Mouse (Mus musculus): ENCODE results near the gene Atp8a1.

The Atp8a1 gene

DNA sequence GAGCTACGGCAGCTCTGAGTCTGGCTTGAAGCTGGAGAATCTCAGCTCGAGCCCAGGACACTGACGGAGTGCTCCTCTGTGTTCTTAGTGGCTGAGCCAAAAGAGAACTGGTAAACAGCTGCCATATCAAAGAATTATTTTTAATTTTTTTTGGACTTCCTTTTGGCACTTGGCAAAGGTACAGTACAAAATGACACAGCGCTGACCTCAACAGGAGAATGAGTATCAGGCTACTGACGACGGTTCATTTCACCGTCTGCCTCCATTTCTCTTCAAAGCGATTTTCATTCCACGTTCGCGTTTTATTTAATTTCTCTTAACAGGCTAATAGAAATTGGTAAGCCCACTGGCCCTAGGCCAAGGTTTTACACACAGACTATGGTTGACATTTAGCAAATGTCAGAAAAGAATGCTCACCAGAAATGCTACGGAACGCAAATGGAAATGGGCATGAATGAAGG is 177.8 kb downstream of the Atp8a1 start:
- DNase-seq = peak; percentile 10 to 17

DNA sequence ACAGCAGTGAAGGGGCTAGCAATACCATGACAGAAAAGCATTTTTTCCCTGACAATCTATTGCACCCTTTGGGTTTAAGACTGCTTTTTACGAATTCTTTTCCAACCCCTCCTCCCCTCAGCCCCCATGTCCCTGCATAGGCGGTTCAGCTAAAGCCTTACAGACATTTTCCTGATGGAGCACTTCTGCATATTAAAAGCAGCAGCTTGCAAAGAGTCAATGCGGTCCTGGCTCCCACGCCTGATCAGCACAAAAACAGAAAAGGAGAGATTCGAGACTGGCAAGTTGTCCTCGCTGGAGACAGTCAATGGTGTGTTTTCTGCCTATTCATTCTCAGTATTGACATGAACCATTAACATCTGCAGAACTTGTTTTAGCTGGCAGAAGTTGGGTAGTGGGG is 184.5 kb downstream of the Atp8a1 start:
- no peak for DNase-seq

DNA sequence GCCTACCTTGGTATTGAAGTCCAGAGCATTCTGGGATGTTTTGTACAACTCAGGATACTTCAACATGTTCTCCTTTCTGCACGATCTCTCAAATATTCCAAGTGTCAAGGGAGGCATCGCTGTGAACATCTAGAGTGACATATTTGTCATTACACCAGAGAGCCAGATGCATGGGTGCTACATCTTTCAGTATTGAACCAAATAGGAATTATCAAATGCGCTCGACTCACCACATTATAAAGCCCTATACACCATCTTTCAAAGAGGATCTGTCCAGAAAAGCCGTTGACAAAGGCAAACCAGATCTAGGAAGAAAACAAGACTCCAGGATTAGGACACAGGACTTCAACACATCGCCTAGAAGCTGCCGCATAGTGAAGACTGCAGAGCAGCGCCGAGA is 187.4 kb downstream of the Atp8a1 start:
- DNase-seq = no peak

DNA sequence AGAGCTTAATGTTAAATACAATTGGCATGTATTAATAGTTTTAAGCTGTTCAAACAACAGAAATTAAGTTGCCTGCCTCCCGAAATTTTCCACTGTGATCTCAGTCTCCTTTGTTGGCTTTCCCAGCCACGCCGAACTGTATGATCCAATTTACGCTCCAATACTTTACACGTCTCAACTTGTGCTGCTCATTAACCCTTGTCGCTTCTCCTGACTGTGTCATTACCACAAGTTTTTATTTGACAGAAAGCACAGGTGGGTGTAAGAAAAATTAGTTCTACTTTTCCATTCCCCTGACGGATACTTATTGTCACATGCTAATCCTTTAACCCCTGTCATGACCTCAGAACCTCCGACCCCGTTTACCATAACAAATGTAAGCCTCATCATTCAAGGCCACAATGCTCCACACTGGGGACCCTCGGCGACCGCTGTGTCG is 190.4 kb downstream of the Atp8a1 start:
- no peak for DNase-seq

DNA sequence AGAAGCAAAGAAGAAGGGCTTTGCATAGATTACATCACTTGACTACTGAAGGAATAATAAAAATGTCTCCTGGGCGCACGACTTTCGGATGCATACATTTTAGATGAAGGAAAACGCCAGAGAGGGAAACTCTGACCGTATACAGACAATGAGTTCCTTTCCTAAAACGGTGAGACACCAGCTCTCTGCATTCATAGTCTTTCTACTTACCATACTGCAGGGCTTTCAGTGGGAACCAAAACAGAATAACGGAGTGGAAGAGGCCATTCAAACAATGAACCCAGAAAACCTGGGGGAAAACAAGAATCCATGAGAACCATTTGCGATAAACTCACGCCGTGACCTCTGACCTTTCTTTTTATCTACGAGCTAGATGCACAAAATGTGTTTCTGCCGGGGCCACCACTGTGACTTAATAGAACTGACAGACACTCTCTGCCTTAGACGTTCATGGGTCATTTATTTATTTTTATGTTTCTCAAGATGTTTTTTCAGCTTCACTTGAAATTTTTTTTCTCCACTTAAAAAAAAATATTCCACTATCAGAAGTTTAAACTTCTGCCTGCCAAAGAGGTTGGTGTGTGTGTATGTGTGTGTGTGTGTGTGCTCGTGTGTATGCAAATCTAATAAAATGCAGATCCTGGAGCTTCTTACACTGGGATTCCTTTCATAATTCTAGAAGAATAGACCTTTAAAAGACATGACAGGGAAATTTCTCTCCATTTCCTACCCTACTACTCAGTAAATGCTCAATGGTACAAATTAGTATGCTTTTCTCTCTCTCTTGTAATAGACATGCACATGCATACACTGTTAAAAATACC is 191.3 kb downstream of the Atp8a1 start:
- no peak for DNase-seq

DNA sequence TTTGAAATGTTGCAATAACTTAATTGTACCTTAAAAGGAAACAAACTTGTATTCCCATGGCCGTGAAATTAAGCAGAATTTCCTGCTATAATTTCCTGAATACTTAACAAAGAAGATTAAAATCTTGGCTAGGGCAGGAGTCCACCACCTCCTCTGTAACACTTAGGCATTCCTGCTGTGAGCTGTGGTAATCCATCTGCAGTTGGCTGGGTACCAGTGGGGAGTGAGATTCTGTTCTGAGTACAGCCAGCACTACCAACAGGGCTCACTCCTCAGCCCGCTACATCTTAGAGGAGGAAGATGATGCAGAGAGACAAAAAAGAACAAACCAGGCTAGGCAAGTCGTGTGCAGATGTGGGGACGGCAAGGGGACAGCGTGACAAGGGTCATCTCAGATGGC is 192.7 kb downstream of the Atp8a1 start:
- no peak for DNase-seq

DNA sequence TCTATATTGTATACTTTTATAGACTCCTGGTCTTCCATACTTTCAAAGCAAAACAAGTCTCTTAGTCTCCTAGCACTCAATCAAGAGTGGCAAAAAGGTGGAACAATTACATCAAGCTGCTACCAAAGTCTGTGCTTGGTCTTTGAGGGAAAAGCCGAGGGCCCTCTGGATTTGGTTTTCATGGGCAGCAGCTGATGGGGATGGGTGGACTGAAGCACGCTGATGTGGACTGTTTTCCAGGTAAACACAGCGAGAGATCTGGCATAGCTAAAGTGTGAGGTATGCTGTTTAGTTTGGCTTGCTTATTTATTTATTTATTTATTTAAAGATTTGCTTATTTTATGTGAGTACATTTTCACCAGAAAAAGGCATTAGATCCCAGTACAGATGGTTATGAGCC is 193.7 kb downstream of the Atp8a1 start:
- DNase-seq = no peak

DNA sequence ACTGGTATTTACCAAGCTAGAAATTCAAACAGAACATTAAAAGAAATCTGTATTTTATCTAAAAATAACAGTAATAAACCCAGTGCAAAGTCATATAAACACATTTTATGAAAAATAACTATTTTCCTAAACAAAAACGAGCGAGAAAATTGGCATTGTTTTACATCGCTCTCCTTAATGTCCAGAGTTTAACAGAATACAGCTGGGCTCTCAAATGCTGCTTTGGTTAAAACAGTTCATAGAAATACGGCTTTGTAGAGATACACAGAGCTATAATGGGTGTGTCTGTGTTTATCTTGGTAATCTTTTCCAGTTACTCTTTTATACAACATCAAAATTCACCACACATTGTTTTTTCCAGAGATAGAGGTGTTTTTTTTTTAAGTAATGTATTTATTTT is 194.8 kb downstream of the Atp8a1 start:
- no peak for DNase-seq

DNA sequence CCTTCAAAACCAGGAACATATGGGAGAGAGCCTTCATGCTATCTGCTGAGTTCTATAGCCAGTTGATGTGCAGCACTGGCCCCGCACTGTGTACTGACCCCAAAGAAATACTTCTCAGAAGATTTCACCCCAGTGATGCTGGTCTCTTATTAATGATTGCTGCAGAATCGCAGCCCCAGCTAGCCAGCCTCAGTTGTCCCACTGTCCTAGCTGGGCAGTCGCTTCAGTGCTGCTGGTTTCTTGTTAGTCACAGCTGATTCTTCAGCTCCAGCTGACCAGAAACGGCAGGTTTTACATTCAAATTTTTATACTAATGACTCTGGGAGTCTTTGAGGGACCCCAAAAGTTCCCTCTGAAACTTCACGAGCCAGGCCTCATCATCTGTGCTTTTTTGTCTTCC is 197.2 kb downstream of the Atp8a1 start:
- DNase-seq = no peak

DNA sequence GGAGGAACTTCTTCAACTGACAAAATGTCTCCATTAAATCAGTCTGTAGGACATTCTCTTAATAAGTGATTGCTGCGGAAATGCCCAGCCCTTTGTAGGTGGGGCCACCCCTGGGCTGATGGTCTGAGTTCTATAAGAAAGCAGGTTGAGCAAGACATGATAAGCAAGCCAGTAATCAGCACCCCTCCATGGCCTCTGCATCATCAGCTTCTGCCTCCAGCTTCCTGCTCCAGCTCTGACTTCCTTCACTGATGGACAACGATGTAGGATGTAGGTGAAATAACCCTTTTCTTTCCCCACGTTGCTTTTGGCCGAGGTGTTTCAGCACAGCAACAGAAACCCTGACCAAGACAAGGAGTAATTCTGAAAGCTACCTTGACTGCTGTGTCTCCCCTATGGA is 198.1 kb downstream of the Atp8a1 start:
- DNase-seq = no peak

DNA sequence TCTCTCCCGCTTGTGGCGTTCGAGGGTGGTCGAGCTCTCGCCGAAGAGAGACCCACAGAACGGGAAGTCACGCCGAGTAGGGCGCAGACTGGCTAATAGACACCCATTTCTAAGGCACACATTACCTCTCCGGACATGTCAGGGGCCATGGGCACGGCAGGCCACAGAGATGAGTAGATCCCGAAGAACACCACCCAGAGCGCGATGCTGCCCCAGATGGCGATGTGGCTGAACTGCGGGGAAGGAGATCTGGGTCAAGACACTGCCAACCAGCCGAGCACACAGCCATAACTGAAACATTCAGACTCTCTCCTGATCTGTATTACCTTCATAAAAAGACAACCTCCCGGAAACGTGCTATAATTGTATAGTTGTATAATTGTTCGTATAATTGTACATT is 199.7 kb downstream of the Atp8a1 start:
- DNase-seq = no peak

DNA sequence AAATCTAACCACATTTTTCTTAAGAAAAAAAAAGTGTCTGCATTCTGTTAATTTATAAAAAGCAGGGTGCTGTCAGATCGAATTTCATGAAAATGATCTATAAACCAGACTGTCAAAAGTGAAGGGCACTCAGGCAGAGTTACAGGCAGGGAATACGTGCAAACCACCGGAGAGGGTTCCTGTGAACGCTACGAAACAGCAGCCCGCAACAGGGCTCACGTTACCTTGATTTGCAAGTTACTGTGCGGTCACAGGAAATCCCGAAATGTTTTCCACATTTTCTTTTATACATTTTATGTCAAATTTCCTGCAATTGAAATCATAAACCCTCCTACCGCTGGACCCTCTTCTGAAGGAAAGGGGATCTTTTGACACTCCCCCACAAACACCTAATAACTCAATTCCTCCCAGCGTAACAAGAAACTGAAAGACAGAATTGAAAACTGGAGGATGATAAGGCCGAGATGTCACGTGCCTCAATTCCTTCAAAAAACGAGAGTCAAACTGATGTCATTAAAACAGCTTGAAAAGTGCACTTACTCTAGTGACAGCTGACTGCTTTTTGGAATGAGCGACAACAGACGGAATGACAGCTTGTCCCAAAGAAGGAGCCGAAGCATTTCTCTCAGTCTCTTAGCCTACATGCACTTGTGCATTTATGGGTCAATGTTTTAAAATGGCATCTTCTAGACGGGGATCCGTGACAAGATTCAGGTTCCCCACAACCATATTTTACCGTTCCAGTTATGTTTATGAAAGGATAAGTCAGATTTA is 200.3 kb downstream of the Atp8a1 start:
- no peak for DNase-seq

DNA sequence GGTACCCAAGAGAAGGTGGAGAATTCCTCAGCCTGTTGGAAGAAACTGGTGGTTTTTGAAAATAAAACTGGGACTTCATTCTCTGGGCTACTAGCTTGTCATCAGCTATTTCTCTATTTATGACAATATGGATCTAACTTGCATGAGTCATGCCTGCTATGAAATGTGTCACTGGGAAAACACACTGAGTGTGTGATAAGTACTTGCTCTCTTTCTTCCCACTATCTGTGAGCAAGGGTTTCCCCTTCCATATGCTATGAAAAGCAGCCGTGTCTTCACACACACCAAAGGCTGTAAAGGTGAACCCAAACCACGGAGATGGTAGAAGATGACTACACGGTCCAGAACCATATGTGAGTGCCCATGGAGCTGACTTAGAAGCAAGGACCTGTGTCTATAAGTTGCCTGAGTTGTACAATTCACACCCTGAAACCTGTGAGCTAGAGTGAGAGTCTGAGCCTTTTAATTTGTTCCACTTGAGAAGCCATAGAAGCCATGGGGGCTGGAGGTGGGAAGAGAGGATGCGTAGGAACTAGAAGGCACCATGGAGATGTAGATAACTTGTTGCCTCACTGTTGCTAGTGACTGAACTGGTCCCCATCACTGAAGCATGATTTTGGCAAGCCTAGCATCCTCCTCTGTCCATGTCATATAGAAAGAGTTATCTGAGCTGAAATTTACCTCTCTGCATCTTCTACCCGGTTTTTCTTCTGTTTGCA is 203.5 kb downstream of the Atp8a1 start:
- DNase-seq = no peak

DNA sequence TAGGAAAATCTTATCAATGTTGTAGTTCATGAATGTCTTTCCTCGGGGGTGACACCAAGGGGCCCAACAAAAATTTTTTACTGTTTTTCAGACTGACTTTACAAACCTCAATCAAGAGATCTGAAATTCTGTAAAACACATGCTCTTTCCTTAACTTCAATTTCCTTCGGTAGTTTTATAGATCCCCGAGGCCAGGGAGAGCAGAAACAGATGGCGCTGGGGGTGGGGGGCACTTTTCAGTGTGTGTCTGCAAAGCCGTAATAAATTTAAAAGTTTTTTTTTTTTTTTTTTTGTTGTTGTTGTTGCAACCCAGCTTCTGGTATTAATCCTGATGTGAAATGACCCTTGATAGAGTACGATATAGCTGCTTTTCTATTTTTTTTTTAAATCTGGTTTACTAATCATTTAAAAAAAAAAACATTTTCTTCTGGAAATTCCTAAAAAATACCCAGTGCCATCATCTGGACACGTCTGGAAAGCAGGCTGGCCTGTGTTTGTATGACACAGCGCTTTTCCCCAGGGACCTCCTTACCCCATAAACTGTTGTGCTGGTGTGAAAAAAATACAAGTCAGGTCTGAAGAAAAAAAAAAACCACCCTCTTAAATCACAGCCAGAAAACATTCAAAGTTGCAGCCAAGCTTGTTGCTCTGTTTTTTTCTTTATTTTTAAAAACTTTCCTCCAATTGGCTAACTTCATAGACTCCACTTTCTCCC is 205.7 kb downstream of the Atp8a1 start:
- DNase-seq = no peak

DNA sequence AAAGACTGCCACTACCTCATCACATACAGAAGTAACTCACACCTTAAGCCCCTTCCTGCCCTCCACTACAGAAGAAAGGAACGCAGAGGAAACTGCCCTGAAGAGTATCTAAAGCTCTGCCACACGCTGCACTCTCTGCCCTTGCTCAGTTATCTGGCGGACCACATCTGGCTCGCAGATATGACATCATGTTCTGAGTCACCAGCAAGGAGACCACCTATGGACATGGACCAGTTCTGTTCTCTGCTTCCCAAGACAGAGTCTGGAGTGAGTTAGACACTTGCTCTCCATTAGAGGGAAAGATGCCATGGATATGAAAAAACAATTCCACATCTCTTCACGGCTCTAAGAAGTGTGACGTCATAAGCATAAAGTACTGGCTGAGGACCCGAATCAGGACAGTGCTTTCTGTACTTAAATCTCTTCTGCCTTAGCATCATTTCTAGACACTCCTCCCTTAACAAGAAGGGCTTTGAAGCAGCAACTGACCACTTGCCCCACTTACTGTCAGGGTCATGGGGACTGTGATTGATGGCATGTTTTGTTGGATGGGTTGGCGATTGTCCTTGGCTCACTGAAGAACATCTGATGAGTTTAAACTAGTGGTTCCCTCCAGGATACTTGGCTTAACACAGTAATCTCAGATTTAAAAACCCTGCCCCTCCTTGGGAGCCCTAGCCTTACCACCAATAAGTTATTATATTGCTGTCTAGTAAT is 206.5 kb downstream of the Atp8a1 start:
- DNase-seq = no peak

DNA sequence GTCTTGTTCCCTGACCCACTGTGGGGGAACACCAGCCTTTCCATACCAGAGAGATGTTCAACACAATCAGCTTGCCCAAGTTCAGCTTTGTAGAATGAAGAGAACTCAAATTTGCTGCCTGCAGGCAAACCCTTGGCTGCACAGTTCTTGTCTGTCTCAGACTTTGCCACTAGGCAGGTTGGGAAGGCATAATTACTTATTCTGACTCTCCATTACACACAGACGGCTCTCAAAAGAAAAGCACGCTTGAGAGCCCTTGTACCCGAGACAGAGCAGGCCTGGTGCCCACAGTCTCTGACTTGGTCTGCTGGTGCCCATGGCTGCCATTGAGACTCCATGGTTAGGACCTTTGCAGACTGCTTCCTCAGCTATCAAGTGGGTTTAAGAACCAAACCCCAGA is 212.9 kb downstream of the Atp8a1 start:
- peak in 1 of 2 experiments; percentile 28 for DNase-seq

DNA sequence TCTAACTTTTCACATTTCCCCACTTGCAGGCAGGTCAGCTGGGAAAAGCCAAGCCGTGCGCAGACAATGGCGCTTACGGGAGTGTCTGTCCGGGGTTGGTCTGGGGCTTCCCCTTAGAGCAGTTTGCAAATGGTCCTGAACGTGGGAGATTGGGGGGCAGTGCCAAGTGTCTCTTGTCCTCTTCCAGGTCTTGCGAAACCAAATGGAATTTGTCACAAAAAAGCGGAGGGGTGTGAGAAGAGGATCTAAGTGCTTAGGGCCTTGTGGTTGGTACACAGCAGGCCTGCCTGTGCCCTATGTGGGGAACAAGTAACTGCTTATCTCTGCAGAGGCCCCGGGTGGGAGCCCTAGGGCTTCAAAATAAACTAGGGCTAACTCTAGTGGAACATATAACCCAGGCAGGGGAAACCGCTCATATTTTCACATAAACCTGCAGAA is 213.4 kb downstream of the Atp8a1 start:
- peak in 1 of 2 experiments; percentile 14 for DNase-seq

DNA sequence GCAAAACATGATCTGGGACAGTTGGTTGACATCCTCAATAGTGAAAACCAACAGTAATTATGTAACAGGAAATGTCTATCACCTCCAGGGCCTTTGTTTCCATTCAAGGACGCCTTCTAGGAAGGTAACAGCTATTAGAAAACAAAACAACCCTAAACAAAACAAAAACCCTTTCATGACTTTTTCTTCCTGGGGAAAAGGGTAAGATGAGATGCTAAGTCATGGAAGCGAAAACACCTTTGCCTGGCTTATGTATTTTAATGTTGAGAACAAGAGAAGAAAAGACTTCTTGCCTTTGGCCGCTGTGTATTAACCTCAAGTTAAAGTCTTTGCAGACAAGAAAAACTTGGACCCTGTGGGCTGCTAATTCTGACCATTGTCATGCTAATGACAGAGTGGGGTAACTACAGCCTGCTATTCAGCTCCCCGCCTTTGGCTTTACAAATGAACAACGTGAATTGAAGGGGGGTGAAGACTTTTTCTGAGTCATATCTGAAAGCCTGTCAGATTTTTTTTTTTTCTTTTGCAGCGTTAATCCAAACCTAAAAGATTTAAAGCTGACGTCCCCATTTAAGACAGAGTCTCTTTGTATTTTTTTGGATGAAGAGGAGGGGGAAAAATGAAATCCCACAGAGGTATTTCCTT is 214.0 kb downstream of the Atp8a1 start:
- DNase-seq = no peak

DNA sequence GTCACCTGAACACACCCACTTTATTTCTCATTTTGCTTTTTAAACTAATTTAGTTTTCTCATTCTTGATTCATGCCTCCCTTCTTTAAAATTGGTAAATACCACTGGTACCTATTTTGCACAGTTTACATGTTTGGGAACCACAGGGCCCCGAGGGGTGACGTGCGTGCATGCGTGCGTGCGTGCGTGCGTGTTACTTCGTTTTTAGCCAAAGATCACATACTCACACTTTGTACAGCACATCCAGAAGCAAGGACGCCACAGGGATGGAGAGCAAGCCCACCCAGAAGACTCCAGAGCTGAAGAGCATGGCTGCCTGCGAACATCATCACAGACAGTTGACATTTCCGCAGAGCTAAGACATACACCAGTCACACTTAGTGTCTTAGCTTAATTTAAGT is 216.0 kb downstream of the Atp8a1 start:
- DNase-seq = no peak

DNA sequence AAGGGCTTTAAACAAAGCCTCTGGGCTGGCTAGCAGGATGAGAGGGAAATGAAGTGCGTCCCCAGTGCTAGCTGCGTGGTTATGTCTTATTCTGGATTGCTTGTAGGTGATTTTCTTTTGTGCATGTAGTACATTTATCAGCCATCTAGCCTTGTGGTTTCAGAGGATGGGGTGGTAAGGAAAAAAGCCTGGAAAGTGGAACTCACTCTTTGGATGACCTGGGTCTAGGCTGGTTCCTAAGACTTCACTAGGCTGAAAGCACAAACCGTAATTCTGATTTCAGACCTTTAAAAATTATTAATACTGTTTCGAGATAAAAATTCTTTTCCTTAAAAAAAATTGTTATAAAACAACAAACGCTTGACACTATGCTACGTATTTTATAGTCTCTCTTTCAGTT is 217.4 kb downstream of the Atp8a1 start:
- DNase-seq = no peak

DNA sequence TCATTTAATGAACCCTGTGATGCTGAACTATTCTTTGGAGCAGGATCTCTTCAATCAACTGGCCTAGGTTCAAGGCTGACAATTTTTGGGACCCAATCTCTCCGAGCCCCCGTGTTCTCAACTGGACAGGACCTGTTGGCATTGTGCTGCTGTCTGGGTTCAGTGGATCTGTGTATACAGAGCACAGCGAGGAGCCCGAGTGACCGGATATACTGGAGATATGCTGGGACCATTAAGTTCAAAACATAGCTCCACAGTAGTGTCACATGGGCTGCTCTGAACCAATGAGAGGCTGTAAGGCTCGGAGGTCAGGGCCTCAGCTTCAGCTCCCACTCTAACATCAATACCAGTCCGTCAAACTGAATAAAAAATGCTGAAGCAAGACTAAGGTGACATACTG is 217.8 kb downstream of the Atp8a1 start:
- DNase-seq = no peak

Data from lung, adult 18-20 months (tissue).